Mouse (Mus musculus): ENCODE data around the gene Psmd1. TPM values are rescaled to one million over a fixed set of nuclear protein-coding genes. Genes with fewer than 3 reads are reported as not detected.

Gene Psmd1
- total and polyA plus RNA-seq, 3 experiments, result 57.9 to 155 (median 116) TPM

DNA sequence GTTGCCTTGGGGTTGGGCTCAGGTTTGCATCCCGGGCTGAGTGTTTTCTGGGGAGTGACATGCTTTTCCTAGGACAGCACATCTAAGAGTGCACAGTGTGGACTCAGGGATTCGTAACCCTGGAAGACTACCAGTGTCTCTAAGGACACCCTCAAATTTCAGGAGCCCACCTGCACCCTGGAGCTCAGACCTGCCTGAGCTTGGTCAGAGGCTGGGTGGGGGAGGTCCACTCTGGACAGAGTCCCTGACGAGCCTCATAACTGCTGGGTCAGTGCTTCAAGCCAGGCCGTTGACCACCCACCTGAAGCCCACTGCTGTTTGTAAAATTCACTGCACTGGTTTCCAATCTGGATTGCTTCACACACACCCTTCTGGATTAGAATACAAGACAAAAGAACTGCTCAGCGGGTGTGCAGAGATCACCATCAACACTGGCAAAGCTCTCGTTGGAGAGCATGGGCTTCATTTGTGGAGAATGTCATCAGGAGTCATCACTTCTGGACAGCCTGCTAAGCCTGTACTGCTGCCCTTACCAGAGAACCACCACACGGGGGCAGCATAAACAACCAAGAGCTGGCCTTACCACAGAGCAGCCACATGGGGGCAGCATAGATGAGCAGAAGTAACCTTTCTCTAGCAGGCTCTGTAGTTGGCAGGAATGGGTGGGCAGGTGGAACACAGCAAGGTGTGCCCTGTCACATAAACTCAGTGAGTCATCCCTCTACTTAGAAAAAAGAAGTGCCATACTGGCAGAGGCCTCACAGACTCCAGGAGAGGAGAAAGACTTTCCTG is 114.5 kb downstream of the Psmd1 start (continued):
- TF ChIP-seq BHLHE40 (IDR thresholded peaks at IDR 0.05; ENCODE audit: borderline replicate concordance, low read depth, low read length) (peak; percentile 49; the same call in 1 of the 2 replicates), CHD2 (IDR thresholded peaks at IDR 0.05; ENCODE audit: low read length) (no peak), ETS1 (IDR thresholded peaks at IDR 0.05; ENCODE audit: low read depth, low read length) (no peak), ZKSCAN1 (IDR thresholded peaks at IDR 0.05; ENCODE audit: low read depth, low read length) (no peak), EP300 (IDR thresholded peaks at IDR 0.05; ENCODE audit: low read depth in 1 of 2, low read length in 2 of 2) (peak in 1 of 2 experiments; percentile 71; a peak in 2 of 4 replicates), SIN3A (IDR thresholded peaks at IDR 0.05; ENCODE audit: low read length) (no peak; the same call in 1 of the 2 replicates), MAZ (IDR thresholded peaks at IDR 0.05; ENCODE audit: low read depth, low read length) (peak; percentile 41; the same call in 1 of the 2 replicates), HCFC1 (IDR thresholded peaks at IDR 0.05; ENCODE audit: low read depth, low read length) (peak; percentile 65; the same call in 1 of the 2 replicates), RAD21 (IDR thresholded peaks at IDR 0.05; ENCODE audit: low read depth, low read length) (peak; percentile 88), TCF12 (IDR thresholded peaks at IDR 0.05; ENCODE audit: low read depth, low read length) (peak; percentile 10; the same call in 1 of the 2 replicates)

DNA sequence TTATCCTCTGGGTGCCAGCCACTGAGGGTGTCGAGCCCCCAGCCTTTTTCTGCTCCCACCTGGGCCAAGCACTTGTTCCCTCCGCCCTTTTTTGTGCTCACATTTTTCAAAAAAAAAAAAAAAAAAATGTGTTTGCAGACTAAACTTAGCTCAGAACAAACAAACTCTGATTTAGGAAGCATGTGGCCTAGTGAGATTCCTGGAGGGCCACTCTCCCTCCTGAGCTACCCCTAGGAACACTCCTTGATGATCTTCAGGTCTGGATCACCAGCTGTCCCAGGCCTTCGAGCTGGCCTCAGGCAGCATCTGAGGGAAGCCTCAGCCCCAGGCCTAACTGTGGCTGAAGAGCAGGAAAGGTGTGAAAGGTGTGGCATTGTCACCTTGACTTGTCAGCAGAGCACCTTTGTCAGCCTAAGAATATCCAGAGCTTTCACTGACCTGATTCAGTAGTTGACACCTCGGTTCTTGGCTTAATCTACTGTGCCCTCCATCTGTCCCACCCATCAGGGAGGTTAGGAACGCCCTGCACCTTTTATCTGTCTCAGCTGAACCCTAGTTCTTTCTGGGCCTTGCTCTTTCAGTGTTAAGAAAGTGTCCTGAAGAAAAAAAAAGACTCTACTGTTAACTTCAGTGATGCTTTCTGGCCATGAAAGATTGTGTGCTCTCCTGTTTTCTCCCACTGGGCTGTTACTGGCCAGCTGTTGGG is 118.0 kb downstream of the Psmd1 start:
- Histone ChIP-seq H3K4me3 (ENCODE audit: control insufficient read depth in 1 of 2, insufficient read depth in 1 of 2, low read depth in 2 of 2, low read length in 2 of 2) (no peak overlapping the region), H3K27me3 (ENCODE audit: control insufficient read depth in 1 of 2, insufficient read depth in 2 of 2, low read length in 2 of 2) (no peaks in the 10 kb centered on the region), H3K9me3 (replicated peaks; ENCODE audit: insufficient read depth, low read length) (no peaks in the 10 kb centered on the region), H3K4me1 (ENCODE audit: control insufficient read depth in 1 of 2, insufficient read depth in 2 of 2, low read length in 2 of 2) (no peaks in the 10 kb centered on the region), H3K27ac (ENCODE audit: control insufficient read depth, low read depth, low read length) (no peak overlapping the region), H3K79me2 (ENCODE audit: control insufficient read depth, insufficient read depth, low read length, poor library complexity) (no peaks in the 10 kb centered on the region), H3K9ac (ENCODE audit: control insufficient read depth, low read depth, low read length, poor library complexity, severe bottlenecking) (no peak overlapping the region), H3K36me3 (ENCODE audit: control insufficient read depth in 1 of 2, insufficient read depth in 2 of 2, low read length in 2 of 2) (no peaks in the 10 kb centered on the region; a peak in 1 of 4 replicates)
- DNase-seq (ENCODE audit: low read depth, low spot score), result no peak
- TF ChIP-seq JUND (IDR thresholded peaks at IDR 0.05; ENCODE audit: low read depth, low read length) (no peak), ZMIZ1 (IDR thresholded peaks at IDR 0.05; ENCODE audit: low read depth, low read length) (no peak), ZC3H11A (IDR thresholded peaks at IDR 0.05; ENCODE audit: low read depth, low read length) (no peak)

DNA sequence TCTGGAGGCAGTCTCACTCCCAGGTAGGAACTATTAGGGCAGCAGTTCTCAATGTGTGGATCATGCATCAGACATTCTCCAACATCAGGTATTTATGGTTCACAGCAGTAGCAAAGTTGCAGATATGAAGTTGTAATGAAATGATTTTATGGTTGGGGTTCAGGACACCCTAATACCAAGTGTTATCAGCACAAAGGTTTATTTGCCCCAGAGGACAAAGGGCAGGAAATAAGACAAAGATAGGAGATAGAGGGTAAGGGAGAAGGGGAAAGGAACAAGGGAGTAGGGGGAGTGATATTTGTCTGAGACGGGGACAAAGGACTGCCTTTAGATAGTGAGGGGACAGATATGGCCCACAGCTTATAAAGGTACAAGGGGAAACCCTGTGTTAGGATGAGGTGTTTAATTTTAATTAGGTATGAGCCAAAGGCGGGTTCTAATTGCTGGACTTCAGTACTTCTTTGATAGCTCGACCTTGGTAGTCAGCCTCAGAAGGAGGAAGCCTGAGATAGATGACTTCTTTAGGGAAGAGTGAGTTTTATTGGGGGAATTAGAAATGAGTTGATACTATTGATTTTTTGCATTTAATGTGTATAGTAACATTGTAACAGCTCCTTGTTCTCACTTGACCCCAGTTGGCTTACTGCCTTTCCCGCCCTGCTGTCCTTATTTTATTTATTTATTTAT is 119.5 kb downstream of the Psmd1 start:
- Histone ChIP-seq H3K79me2 (ENCODE audit: control insufficient read depth, insufficient read depth, low read length, poor library complexity) (no peaks in the 10 kb centered on the region), H3K36me3 (ENCODE audit: control insufficient read depth in 1 of 2, insufficient read depth in 2 of 2, low read length in 2 of 2) (no peaks in the 10 kb centered on the region; a peak in 1 of 4 replicates), H3K9ac (ENCODE audit: control insufficient read depth, low read depth, low read length, poor library complexity, severe bottlenecking) (no peak overlapping the region), H3K4me3 (ENCODE audit: control insufficient read depth in 1 of 2, insufficient read depth in 1 of 2, low read depth in 2 of 2, low read length in 2 of 2) (no peak overlapping the region), H3K4me1 (ENCODE audit: control insufficient read depth in 1 of 2, insufficient read depth in 2 of 2, low read length in 2 of 2) (no peaks in the 10 kb centered on the region), H3K27me3 (ENCODE audit: control insufficient read depth in 1 of 2, insufficient read depth in 2 of 2, low read length in 2 of 2) (no peaks in the 10 kb centered on the region), H3K27ac (ENCODE audit: control insufficient read depth, low read depth, low read length) (no peak overlapping the region), H3K9me3 (replicated peaks; ENCODE audit: insufficient read depth, low read length) (no peaks in the 10 kb centered on the region)
- TF ChIP-seq CTCF (IDR thresholded peaks at IDR 0.05 in 2 of 3, conservative IDR thresholded peaks at IDR 0.05 in 1 of 3; ENCODE audit: control insufficient read depth in 1 of 3, insufficient read depth in 1 of 3, low read depth in 2 of 3, low read length in 3 of 3, poor library complexity in 1 of 3, severe bottlenecking in 1 of 3), result no peak
- TF ChIP-seq KAT2A (conservative IDR thresholded peaks at IDR 0.05; ENCODE audit: low read depth, low read length), result no peak
- TF ChIP-seq SIN3A (IDR thresholded peaks at IDR 0.05; ENCODE audit: low read length), result no peak
- no peak for TF ChIP-seq GATA1 (IDR thresholded peaks at IDR 0.05; ENCODE audit: low read depth, low read length)
- TF ChIP-seq ETS1 (IDR thresholded peaks at IDR 0.05; ENCODE audit: low read depth, low read length), result no peak
- no peak for TF ChIP-seq MEF2A (IDR thresholded peaks at IDR 0.05; ENCODE audit: extremely low read depth, insufficient replicate concordance, low read depth, low read length, poor library complexity, severe bottlenecking)
- no peak for TF ChIP-seq MYB (IDR thresholded peaks at IDR 0.05; ENCODE audit: low read depth, low read length)
- TF ChIP-seq NELFE (IDR thresholded peaks at IDR 0.05; ENCODE audit: low read depth, low read length), result no peak
- no peak for TF ChIP-seq MAX (IDR thresholded peaks at IDR 0.05; ENCODE audit: low read length)
- TF ChIP-seq ZKSCAN1 (IDR thresholded peaks at IDR 0.05; ENCODE audit: low read depth, low read length), result no peak
- no peak for TF ChIP-seq MAZ (IDR thresholded peaks at IDR 0.05; ENCODE audit: low read depth, low read length)
- no peak for TF ChIP-seq GABPA (IDR thresholded peaks at IDR 0.05; ENCODE audit: low read depth, low read length)
- no peak for TF ChIP-seq ZMIZ1 (IDR thresholded peaks at IDR 0.05; ENCODE audit: low read depth, low read length)
- no peak for TF ChIP-seq POLR2A (IDR thresholded peaks at IDR 0.05; ENCODE audit: control insufficient read depth in 1 of 2, insufficient read depth in 1 of 2, low read depth in 1 of 2, low read length in 2 of 2, poor library complexity in 1 of 2)
- TF ChIP-seq E2F4 (IDR thresholded peaks at IDR 0.05; ENCODE audit: borderline replicate concordance, low read depth, low read length), result no peak
- DNase-seq (ENCODE audit: low read depth, low spot score), result no peak
